Mouse (Mus musculus) heart, postnatal 14 days (tissue): ENCODE measurements at regions not wholly inside any gene's neighbourhood (a gene's known extent, or its start where the extent isn't known, plus 50 kb on each side); places are given as distances from the start of the nearest gene placed in this dataset.

Experiments used
- DNase-seq, 2 experiments: peaks; one replicate each; pipeline ENCODE4 v3.0.0; 2021 to 2022
- intact Hi-C: fragments of 180-260 bp; cut with DNase I; formaldehyde crosslinking; loops from one replicate; pipeline ENCODE4 v1.15.1; 2025

DNA sequence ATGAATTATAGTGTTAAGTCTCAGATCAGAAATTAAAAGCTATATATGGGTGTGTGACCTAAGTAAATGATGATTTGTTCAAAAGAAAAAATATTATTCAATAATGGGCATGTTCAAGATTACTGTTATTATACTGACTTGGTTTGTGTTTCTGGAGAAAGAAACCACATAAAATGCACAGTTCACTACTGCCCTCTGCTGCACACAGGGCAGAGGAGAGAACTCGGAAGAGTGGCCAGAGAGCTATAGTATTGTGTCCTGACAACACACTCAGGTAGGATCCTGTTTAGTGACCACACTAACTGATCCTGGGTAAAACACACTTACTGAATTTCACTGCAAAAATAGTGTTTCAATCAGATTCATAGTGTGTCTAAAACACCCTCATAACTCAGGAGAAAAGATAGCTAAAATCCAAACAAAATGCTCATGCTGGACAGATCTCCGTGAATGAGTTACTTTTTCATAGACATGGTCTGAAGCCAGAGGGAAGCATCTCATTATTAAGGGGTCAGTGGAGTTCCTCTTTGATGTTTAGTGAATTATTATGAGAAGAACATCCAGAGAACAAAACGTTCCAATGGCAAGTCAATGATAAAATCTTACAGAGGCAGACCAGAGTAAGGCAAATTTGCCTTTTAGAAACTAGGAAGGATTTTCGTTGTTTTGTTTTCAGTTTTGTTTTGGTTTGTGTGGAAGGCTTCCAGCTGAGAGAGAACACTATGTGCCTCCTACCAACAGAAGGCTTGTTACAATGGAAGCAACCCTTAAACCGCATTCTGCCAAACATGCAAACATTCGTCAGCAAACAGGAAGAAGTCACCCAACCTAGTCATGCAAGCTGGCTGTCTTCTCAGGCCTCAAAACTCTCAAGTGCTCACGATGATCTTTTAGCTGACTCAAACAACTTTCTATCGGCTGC, 218.6 kb upstream of the Dab2 start:
- peak; percentile 51 to 70 for DNase-seq
- intact Hi-C loops, result loop anchor here (2.0 to 5.0 kb wide), 2 partner anchors 844 to 889 kb away; no protein-coding TSS in a partner anchor

DNA sequence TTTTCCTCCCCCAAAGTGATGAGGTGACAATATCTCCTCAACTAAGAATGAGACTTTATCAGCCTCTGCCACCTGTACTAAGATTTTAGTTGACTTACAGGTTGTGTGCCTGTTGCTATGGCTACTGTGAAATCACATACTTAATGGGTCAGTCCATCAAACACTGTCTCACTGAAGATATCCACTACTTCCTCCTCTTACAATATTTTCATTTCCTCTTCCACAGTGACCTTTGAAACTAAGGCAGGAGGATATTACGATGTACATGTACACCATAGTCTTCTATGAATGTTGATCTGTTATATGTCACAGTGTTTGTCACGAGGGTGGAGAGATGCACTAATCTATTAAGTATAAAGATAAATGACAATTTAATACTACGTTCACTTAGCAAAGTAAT, 212.4 kb upstream of the Dab2 start:
- intact Hi-C loops, result no loop called here

DNA sequence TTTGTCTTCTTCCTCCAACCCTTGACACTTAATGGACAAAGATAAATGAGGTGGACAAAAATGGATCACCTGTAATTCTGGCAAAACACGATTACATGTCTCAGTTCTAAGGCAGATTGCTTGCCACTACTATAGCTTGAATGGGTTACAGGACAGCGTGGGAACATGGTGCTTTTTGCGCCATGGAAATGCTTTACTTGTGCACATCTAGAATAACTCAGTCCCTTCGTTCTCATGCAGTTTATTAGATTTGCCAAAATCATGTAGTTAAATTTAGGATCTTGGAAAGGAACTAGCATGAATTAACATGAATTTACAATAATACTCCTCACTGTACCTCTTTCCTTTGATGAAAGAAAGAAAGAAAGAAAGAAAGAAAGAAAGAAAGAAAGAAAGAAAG, 211.1 kb upstream of the Dab2 start:
- intact Hi-C loops, result no loop called here
- no peak for DNase-seq

More for the DNA sequence above, 212.4 kb upstream of the Dab2 start:
- DNase-seq, result no peak

DNA sequence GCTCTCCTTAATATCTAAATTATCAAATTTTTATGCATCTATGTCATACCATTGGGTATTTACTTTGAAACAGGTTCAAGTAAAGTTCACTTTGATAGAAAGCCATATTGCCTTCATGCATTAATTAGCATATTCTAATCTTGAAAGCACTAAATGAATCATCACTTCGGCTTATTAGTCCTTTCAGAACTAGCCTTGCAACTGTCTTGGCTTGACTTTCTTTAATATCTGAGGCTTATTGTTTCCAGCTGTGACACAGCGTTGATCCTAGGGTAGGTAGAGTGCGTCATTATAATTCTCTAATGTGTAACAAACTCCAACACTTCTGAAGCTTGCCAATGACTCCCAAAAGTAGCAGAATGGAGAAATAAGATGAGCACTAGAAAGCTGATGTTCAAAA, 169.9 kb upstream of the Dab2 start:
- DNase-seq, result no peak
- intact Hi-C loops, result no loop called here

DNA sequence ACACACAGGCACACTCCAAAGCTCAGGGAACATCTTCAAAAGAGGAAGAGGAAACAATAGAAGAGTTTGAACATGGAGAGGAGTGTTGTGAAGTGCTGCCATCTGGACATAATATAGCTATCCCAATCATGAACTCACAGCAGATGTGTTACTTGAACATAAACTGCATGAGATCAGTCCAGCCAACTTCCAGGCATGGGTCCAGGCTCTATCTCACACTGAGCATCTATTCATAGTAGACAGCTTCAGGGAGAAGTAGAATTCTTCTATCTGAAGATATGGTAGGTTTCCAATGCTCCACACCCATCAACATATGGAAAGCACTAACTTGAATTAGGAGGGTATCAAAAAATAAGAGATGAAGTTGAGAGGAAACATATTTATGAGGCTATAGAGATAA, 167.4 kb upstream of the Dab2 start:
- intact Hi-C loops, result no loop called here
- DNase-seq, result no peak

DNA sequence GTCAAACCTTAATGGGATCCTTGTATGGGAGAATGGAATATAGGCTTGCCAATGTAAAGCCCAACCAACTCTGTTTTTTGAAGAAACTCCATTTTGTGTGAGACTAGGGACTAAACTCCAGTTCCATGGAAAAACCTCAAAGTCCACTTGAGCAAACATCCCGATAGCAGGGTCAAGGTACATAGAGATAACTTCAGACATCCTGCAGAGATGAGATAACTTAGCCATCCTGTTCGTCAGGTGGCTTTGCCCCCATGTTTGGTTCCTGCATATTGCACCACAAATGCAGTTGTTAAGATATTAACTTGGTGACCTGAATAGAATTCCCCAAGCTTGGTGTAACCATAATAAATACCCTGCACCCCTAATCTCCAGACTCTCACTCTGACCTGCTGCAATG, 154.5 kb upstream of the Dab2 start:
- intact Hi-C loops, result no loop called here
- no peak for DNase-seq

DNA sequence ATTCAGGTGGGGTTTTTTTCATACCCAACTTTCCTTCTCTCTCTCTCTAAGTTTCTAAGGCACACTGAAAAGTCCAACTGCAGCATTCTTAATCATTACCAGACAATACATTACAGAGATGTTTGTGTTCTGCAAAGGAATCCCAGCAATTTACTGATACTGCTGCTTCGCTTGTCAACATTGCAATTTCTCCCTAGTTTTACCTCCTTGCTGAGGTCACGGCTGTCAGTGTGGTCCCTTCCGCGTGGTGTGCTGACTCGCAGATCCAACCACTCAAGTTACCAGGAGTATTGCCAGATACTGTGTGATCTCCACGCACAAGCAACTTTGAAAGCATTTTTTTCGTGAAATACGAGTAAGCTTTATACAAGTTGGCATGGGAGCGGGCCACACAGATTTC, 144.9 kb upstream of the Dab2 start:
- DNase-seq, result peak in 1 of 2 experiments; percentile 2
- intact Hi-C loops, result no loop called here

DNA sequence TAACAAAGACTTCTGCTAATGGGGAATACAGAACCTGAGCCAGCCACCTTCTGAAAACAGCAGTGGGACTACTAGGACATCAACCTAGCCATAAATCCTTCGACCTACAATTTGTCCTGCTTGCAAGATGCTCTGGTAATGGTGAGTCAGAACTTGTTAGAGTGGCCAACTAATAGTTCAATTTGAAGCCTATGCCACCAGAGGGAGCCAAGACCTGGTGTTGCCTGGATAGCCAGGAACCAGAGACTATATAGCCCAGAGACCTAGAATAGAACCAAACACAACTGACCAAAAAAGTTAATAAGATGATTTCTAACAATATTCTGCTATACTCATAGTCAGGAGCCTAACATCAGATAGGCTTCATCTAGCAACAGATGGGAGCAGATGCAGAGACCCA, 119.3 kb upstream of the Dab2 start:
- intact Hi-C loops, result no loop called here
- no peak for DNase-seq

DNA sequence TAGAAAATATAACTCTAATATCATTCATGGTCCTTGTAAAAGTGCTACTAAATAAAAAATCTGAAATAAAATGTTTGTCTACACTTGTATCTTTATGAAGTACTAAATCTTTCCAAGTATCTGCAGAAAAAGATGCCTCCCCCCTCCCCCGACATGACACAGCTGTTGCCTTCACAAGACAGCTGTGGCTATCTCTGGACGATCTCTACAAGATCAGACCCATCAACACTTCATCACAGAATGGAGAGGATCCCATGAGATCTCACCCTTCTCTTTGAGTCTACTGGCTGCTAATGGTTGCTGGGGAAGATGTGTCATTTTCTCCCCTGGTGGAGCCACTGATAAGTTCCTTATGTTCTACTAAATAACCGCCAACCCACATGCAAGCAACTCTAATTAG, 116.0 kb upstream of the Dab2 start:
- intact Hi-C loops, result no loop called here
- no peak for DNase-seq

DNA sequence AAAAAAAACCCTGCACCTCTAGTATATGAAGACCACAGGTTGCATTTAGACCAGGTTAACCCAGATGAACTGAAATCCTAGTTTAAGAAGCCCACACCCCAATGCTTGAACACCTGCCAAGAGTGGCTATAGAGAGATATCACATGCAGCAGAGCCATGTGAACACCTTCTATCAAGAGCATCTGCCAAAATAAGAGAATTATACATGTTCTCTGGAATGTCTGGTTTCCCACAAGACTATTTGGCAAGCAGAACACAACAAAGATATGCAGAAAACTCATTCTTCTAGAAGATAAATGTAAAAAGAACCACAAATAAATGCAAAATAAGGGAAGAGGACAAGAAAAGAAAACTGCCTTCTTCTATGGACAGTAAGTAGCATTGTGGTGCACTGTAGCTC, 107.7 kb upstream of the Dab2 start:
- intact Hi-C loops, result no loop called here
- DNase-seq, result no peak

DNA sequence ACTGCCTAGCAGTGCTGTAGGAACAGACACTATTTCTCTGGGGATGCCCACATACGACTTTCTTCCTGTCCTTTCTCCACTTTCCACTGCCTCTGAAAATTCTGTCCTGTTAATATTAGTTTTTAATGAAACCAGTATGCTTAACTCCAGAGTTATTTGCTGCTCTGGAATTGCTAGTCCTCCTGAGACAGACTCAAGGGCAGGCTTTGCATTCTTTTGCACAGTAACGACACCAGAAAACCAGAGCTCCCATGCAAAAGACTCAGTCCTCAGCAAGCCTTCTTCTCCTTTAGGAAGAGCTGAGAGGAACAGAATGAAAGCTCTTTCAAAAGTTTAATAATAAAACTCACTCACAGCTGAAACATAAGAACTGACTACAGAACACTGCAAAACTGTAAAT, 92.3 kb upstream of the Dab2 start:
- no peak for DNase-seq
- intact Hi-C loops, result loop anchor here (5.0 to 10.0 kb wide), 3 partner anchors 132 to 965 kb away; partner anchors contain the start of gene Ptger4

DNA sequence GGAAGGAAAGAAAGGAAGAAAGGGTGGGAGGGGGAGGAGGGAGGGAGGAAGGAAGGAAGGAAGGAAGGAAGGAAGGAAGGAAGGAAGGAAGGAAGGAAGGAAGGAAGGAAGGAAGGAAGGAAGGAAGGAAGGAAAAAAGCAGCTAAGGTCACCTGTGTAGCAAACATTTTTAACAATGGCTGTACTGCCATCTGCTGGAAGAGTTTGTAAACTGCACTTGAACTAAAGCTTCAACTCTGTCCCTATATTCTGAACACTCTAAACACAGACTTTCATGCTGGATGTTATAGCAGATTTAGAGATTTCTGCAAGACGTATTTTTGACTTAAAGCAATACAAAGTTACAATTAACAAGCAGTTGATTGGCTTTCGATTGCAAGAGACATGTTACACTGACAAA, 90.3 kb upstream of the Dab2 start:
- DNase-seq, result peak; percentile 33 to 61
- intact Hi-C loops, result loop anchor here (5.0 to 10.0 kb wide), 3 partner anchors 134 to 967 kb away; partner anchors contain the start of gene Ptger4

DNA sequence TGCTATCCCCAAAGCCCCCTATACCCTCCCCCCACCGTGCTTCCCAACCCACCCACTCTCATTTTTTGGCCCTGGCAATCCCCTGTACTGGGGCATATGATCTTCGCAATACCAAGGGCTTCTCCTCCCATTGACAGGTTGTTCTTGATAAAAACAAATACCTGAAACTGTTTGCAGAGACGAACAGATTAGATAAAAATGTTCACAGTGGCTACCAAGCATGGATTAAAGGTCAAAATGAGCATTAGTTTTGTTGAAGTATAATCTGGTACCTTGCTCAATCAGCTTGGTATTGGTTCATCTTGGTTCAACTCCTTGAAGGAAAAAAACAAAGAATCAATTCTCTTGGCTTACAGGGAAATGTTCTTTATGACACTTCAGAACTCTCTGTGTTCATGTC, 81.5 kb upstream of the Dab2 start:
- intact Hi-C loops, result no loop called here

DNA sequence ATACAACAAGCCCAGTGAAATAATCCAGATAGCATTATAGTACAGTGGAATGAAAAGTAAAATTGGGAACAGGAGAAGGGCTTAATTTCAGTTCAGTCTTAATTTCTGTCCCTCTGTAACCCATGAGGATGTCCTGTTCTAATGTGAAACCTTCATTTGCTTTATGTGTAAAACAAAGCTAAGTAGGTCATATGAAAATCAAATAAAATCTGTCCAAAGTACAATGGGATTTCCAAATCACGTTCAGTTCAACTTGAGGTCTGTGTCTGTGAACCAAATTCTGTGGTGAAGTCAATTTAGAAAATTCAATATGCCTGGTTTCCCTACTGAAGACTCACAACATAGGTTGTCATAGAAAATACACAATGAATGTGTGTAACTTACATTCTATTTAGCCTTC, 74.4 kb upstream of the Dab2 start:
- intact Hi-C loops, result no loop called here
- DNase-seq, result no peak

More for the DNA sequence above, 81.5 kb upstream of the Dab2 start:
- no peak for DNase-seq

DNA sequence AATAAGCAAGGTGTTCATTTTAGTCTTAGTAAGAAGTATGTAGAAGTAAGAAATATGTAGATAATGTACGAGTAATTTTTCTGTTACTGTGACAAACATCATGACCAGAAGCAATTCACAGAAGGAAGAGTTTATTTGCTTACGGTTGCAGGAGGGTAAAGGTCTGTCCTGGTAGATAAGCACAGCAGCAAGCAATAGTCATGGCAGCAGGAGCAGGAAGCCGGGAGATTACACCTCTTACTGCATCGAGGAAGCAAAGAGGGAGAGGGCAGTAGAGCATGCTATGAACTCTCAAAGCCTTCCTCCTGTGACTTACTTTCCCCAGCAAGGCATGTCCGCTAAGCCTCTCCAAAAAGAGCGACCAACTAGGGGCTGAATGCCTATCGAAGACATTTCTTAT, 69.0 kb upstream of the Dab2 start:
- no peak for DNase-seq
- intact Hi-C loops, result no loop called here

DNA sequence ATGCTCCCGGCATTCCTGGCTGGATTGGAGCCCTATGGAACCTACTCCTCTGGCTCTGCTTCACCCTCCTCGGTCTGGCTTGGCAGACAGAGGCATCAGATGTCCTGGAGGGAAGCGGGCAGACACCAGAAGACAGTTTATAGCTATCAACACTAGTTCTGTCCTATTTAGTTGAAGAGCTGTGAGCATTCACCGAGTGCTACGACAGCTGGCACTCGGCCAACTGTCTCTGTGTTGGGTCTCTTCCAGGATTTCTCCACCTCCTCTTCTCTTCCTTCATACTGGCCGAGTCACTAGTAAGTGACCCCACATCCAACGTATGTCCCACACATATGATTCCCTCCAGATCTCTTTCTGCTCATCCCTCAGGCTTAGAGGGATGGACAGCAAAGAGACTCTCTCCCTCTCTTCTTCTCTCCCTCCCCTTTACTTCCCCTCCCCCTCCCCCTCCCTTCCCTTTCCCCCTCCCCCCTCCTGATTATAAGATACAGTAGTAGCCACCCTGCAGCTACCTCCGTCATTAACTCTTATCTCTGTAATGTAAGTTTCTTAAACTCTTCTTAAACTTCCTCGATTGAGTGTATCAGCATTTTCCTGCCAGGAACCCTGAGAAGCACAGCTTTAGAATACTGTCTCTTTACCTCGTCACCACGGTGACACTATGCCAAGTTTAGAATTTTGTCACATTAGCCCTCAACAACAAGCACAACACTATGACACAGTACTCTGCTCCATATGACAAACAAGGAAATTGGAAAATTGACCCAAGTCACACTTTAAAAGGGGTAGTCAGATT, 68.1 kb upstream of the Dab2 start:
- peak; percentile 24 to 27 for DNase-seq
- intact Hi-C loops, result no loop called here

DNA sequence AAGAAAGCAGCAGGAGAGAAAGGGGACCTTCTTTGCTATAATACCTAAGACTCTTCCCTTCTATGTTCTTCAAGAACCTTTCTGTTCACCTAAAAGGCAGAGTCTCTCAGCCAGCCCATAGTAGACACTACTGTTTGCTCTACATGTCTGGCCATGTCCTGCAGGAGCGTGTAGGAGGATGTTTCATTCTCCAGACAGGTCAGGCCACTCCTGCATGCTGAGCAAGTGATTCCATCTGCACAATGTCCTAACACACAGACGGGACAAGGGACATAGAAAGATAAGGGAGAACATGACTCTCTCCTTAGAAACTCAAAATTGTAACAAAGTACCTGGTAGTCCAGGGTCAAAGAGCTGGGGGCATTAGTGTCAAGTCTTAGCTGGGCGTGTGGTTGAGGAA, 66.0 kb upstream of the Dab2 start:
- no peak for DNase-seq
- intact Hi-C loops, result no loop called here

DNA sequence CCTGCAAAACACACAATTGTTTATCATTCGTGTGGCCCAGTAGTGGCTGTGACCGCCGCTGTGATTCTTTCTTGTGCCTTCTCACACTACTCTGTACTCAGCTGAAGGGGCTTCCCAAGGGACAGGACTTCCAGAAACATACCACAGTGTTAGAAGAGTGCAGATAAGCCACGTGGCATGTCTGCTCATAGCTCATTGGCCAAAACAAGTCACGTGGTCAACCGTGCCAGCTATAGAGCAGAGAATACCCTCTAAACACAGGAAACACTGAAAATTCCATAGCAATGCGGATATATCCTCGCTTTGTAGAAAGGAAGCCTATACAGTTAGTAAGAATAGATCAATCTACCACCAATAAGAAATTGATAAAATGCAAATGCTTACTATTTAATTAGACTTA, 63.0 kb upstream of the Dab2 start:
- intact Hi-C loops, result no loop called here

DNA sequence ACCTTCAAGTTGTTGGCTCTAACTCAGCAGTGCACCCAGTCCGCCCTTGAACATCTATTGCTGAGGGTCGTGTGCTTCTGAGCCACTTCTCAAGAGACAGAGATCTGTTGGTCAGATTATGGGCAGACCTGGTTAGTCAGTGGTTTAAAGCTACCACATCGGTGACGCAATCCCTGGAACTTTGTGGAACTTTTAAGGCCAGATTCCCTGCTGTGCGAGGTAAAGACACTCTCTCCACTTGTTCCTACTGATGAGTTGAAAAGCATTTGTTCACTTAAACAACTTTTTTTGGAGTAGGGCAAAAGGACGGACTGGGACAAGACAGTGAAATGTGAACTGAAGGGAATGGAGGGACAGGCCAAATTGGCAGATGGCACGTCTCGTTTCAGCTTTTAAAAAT, 61.9 kb upstream of the Dab2 start:
- intact Hi-C loops, result loop anchor here (1.0 to 2.0 kb wide), 3 partner anchors 149 to 334 kb away; no protein-coding TSS in a partner anchor
- no peak for DNase-seq

More for the DNA sequence above, 63.0 kb upstream of the Dab2 start:
- no peak for DNase-seq

DNA sequence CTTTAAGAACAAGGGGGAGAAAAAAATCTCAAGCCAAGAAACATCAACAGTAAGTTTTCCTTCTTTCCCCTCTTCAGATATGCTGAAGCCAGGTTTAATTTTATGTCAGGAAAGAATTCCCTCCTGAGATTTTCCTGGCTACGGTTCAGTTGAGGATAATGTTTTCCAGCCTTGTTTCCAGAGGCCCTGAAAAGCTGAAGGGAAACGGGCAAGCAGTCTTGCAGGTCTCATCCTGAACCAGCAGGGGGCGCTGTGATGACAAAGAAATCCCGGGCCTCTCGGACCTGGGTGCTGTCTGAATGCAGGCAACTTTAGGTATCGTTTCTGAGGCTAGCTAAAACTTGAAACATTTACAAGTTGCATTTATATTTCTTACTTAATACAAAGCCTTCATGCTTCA, 61.5 kb upstream of the Dab2 start:
- intact Hi-C loops, result loop anchor here (1.0 to 2.0 kb wide), 2 partner anchors 149 to 198 kb away; no protein-coding TSS in a partner anchor
- DNase-seq, result peak; percentile 88 to 92

DNA sequence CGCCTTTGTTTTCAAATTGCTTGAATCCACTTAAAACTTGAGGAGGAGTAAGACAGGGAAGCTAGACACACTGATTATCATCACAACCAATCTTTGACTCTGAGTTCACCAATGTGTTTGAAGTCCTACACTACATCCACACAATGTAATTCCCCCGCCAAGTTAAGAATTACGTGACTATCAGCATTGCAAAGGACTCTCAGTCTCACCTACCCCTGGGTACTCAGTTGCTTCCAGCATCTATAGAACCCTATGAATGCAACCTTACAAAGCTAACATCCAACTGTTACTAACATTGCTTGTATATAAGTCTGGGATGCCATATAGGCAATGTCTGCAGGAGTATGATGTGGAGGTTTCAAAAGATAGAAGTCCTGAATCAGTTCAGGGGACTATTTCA, 60.8 kb upstream of the Dab2 start:
- intact Hi-C loops, result loop anchor here (1.0 to 2.0 kb wide), 2 partner anchors 148 to 198 kb away; no protein-coding TSS in a partner anchor
- DNase-seq, result no peak
